Mouse (Mus musculus): ENCODE results near the gene Abca14.

Gene Abca14

GRCm38 (mm10) chr7:120203789-120204188 is at the start of gene Abca14:
Gene Abca14, plus strand, starts transcription at chr7:120203961.
- ChIA-PET POLR2A (interaction anchor here in 3 of 4 experiments (0.8 to 1.4 kb wide), 7 partner anchors 45 to 306 kb away, joined by 3 to 8 read pairs (median 3); partner anchors contain the start of gene Tmem159 (in 1 of the 3)), CTCF (interaction anchor here (0.6 to 3.1 kb wide), 25 partner anchors 11 to 672 kb away, joined by 3 to 49 read pairs (median 4); partner anchors contain the start of genes Tmem159 (in 3 of the 4) and Zp2 (in 1 of the 4))

- POLR2A ChIA-PET, result interaction anchor here in 2 of 4 experiments (0.8 to 3.6 kb wide), 5 partner anchors 19 to 259 kb away, joined by 3 to 22 read pairs (median 5); partner anchors contain the start of genes Crym (in 1 of the 2) and Tmem159 (in 1 of the 2)
- CTCF ChIA-PET, result interaction anchor here in 2 of 4 experiments (0.6 to 0.7 kb wide), 2 partner anchors 80 to 170 kb away, joined by 3 to 5 read pairs; no protein-coding TSS in a partner anchor
These were observed 46.8 kb upstream of the Abca14 start for GRCm38 (mm10) chr7:120156841-120157409.

- ChIA-PET POLR2A (interaction anchor here in 3 of 4 experiments (0.5 to 3.6 kb wide), 12 partner anchors 11 to 581 kb away, joined by 3 to 22 read pairs (median 4); partner anchors contain the start of genes Crym (in 2 of the 3), Tmem159 (in 2 of the 3), Anks4b (in 1 of the 3) and Zp2 (in 1 of the 3)), CTCF (interaction anchor here in 1 of 4 experiments (0.7 to 1.5 kb wide), 2 partner anchors 31 to 170 kb away, joined by 3 to 5 read pairs; no protein-coding TSS in a partner anchor)
These were observed 46.1 kb upstream of the Abca14 start for GRCm38 (mm10) chr7:120157575-120158061.

- POLR2A ChIA-PET, result interaction anchor here in 3 of 4 experiments (0.5 to 3.6 kb wide), 15 partner anchors 12 to 580 kb away, joined by 3 to 22 read pairs (median 4); partner anchors contain the start of genes Anks4b (in 2 of the 3), Crym (in 2 of the 3), Tmem159 (in 2 of the 3) and Zp2 (in 1 of the 3)
- CTCF ChIA-PET, result interaction anchor here in 1 of 4 experiments (1.5 kb wide), 1 partner anchor 32 kb away, joined by 3 read pairs; no protein-coding TSS in a partner anchor
These were observed 45.6 kb upstream of the Abca14 start for GRCm38 (mm10) chr7:120158121-120158613.

GRCm38 (mm10) chr7:120163581-120164251 is 40.0 kb upstream of the Abca14 start:
- ChIA-PET CTCF (no interaction called here), POLR2A (no interaction called here)

GRCm38 (mm10) chr7:120172188-120172700 is 31.5 kb upstream of the Abca14 start:
- ChIA-PET CTCF (no interaction called here), POLR2A (no interaction called here)

GRCm38 (mm10) chr7:120173603-120174244 is 30.0 kb upstream of the Abca14 start, which contains the start of gene Anks4b:
Gene Anks4b, plus strand, starts transcription at chr7:120173858.
- ChIA-PET CTCF (no interaction called here), POLR2A (interaction anchor here in 2 of 4 experiments (1.4 to 1.9 kb wide), 2 partner anchors 15 kb away, joined by 4 to 6 read pairs; no protein-coding TSS in a partner anchor)

- ChIA-PET POLR2A (interaction anchor here in 2 of 4 experiments (1.4 to 1.9 kb wide), 2 partner anchors 17 kb away, joined by 4 to 6 read pairs; no protein-coding TSS in a partner anchor), CTCF (no interaction called here)
These were observed 28.8 kb upstream of the Abca14 start for GRCm38 (mm10) chr7:120174723-120175504.

GRCm38 (mm10) chr7:120177611-120178010 is 26.1 kb upstream of the Abca14 start:
- ChIA-PET CTCF (no interaction called here), POLR2A (no interaction called here)

GRCm38 (mm10) chr7:120178935-120179334 is 24.8 kb upstream of the Abca14 start:
- CTCF ChIA-PET, result no interaction called here
- POLR2A ChIA-PET, result no interaction called here

GRCm38 (mm10) chr7:120180547-120180946 is 23.2 kb upstream of the Abca14 start:
- POLR2A ChIA-PET, result interaction anchor here in 1 of 4 experiments (0.6 kb wide), 1 partner anchor 22 kb away, joined by 4 read pairs; no protein-coding TSS in a partner anchor
- CTCF ChIA-PET, result no interaction called here

- CTCF ChIA-PET, result interaction anchor here in 1 of 4 experiments (0.5 kb wide), 1 partner anchor 57 kb away, joined by 3 read pairs; no protein-coding TSS in a partner anchor
- POLR2A ChIA-PET, result no interaction called here
These were observed 22.1 kb upstream of the Abca14 start for GRCm38 (mm10) chr7:120181401-120182230.

GRCm38 (mm10) chr7:120182891-120183290 is 20.9 kb upstream of the Abca14 start:
- ChIA-PET POLR2A (no interaction called here), CTCF (no interaction called here)

- ChIA-PET POLR2A (no interaction called here), CTCF (no interaction called here)
These were observed 14.8 kb upstream of the Abca14 start for GRCm38 (mm10) chr7:120188946-120189345.

GRCm38 (mm10) chr7:120189369-120190149 is 14.2 kb upstream of the Abca14 start:
- POLR2A ChIA-PET, result interaction anchor here in 1 of 4 experiments (1.0 kb wide), 1 partner anchor 31 kb away, joined by 3 read pairs; no protein-coding TSS in a partner anchor

GRCm38 (mm10) chr7:120190150-120190665 is 13.6 kb upstream of the Abca14 start:
- CTCF ChIA-PET, result no interaction called here

More at GRCm38 (mm10) chr7:120189369-120190149, 14.2 kb upstream of the Abca14 start:
- CTCF ChIA-PET, result no interaction called here

More at GRCm38 (mm10) chr7:120190150-120190665, 13.6 kb upstream of the Abca14 start:
- POLR2A ChIA-PET, result interaction anchor here in 1 of 4 experiments (1.0 kb wide), 1 partner anchor 32 kb away, joined by 3 read pairs; no protein-coding TSS in a partner anchor
